ENCODE assay signal across 8 mouse cellular contexts in genomic region chr12:32953066-32953465, GRCm38 (mm10). TPM values are rescaled to one million over a fixed set of nuclear protein-coding genes. Genes with fewer than 3 reads are reported as not detected.
DNase-seq lines count a peak whose midpoint lies in the region; ATAC-seq lines count a peak whose summit lies in the region.

No protein-coding gene starts in this region.

- no peak for ATAC-seq in erythroblast, adult 5-6 weeks (replicated peaks; ENCODE audit: low FRiP score, poor library complexity, severe bottlenecking)
- ATAC-seq in forebrain, embryonic 13.5 days, result no peak
- ATAC-seq in liver, embryonic 13.5 days (ENCODE audit: low read depth), result no peak
- no peak for ATAC-seq in granulocyte monocyte progenitor cell, adult 5-6 weeks (replicated peaks; ENCODE audit: poor library complexity, severe bottlenecking)

- DNase-seq in 3T3-L1 (ENCODE audit: low read depth, low spot score), result peak; percentile 12
- DNase-seq in liver, embryonic 13.5 days, result no peak
- DNase-seq in right cerebral cortex, postnatal 14 days, result no peak
- no peak for DNase-seq in right cerebral cortex, adult 2 months (ENCODE audit: low spot score in 2 of 2)

- H3K4me3 ChIP-seq in erythroblast, embryonic 14.5 days (replicated peaks), result peak overlapping the region; percentile 91
- H3K4me3 ChIP-seq in forebrain, embryonic 13.5 days, result peak overlapping the region; percentile 77
- H3K4me3 ChIP-seq in liver, embryonic 13.5 days (replicated peaks), result peak overlapping the region; percentile 79

- peak overlapping the region; percentile 85 for H3K9ac ChIP-seq in forebrain, embryonic 13.5 days
- peak overlapping the region; percentile 82 for H3K9ac ChIP-seq in liver, embryonic 13.5 days

- WGBS in forebrain, embryonic 13.5 days, result 19% methylated on average over 6 of the region's 6 CpGs
- 7% methylated on average over 6 of the region's 6 CpGs for WGBS in liver, embryonic 13.5 days (ENCODE audit: insufficient replicate concordance)

- H3K27me3 ChIP-seq in erythroblast, embryonic 14.5 days (ENCODE audit: control insufficient read depth), result no peaks in the 10 kb centered on the region
- no peaks in the 10 kb centered on the region for H3K27me3 ChIP-seq in forebrain, embryonic 13.5 days
- no peaks in the 10 kb centered on the region for H3K27me3 ChIP-seq in liver, embryonic 13.5 days

- H3K4me1 ChIP-seq in erythroblast, embryonic 14.5 days (ENCODE audit: control insufficient read depth), result peaks cover 33% of the 10 kb centered on the region
- H3K4me1 ChIP-seq in forebrain, embryonic 13.5 days, result peaks cover 25% of the 10 kb centered on the region
- H3K4me1 ChIP-seq in liver, embryonic 13.5 days (replicated peaks), result peaks cover 39% of the 10 kb centered on the region

- H3K27ac ChIP-seq in forebrain, embryonic 13.5 days, result peak overlapping the region; percentile 96
- peak overlapping the region; percentile 95 for H3K27ac ChIP-seq in liver, embryonic 13.5 days

- no peaks in the 10 kb centered on the region for H3K9me3 ChIP-seq in erythroblast, embryonic 14.5 days (ENCODE audit: control insufficient read depth, low read length)
- no peaks in the 10 kb centered on the region for H3K9me3 ChIP-seq in forebrain, embryonic 13.5 days (replicated peaks)
- no peaks in the 10 kb centered on the region for H3K9me3 ChIP-seq in liver, embryonic 13.5 days (replicated peaks)

- H3K4me2 ChIP-seq in forebrain, embryonic 13.5 days, result peak overlapping the region; percentile 69
- H3K4me2 ChIP-seq in liver, embryonic 13.5 days, result peak overlapping the region; percentile 94

- H3K36me3 ChIP-seq in erythroblast, embryonic 14.5 days (ENCODE audit: control insufficient read depth), result no peaks in the 10 kb centered on the region
- H3K36me3 ChIP-seq in forebrain, embryonic 13.5 days (ENCODE audit: poor library complexity, severe bottlenecking), result no peaks in the 10 kb centered on the region
- no peaks in the 10 kb centered on the region for H3K36me3 ChIP-seq in liver, embryonic 13.5 days

RNA-seq across cellular contexts. Expression of gene Sypl, which starts 0.6 kb away (rescaled TPM):
- 0.03 and 0.20 TPM in 2 replicates for polyA plus RNA-seq in erythroblast, embryonic 14.5 days (2012)
- total RNA-seq in erythroblast, adult 5-6 weeks (2015; ENCODE audit: low replicate concordance), result 34.6 and 44.3 TPM in 2 replicates
- 10.3 and 17.8 TPM in 2 replicates for total RNA-seq in erythroblast, adult 5-6 weeks (2017; ENCODE audit: low replicate concordance)
- polyA plus RNA-seq in forebrain, embryonic 13.5 days (2015; fragmentation: Nextera tagmentation; extraction: Ambion mirVana), result 41.1 and 41.2 TPM in 2 replicates
- polyA plus RNA-seq in liver, embryonic 13.5 days (2015; fragmentation: Nextera tagmentation; extraction: Ambion mirVana), result 42.4 and 54.7 TPM in 2 replicates
- total RNA-seq in granulocyte monocyte progenitor cell, adult 5-6 weeks (2014; fragmentation: Nextera tagmentation), result 115 and 136 TPM in 2 replicates
- 78.7 and 79.8 TPM in 2 replicates for total RNA-seq in granulocyte monocyte progenitor cell, adult 5-6 weeks (2017)

Comparison
In these comparisons a context has a peak if more than half of its experiments do, and no peak if none do; other contexts are left out.
1. RNA of gene Sypl, which starts 0.6 kb away (polyA plus RNA-seq): 42.4 to 54.7 TPM in liver, embryonic 13.5 days and 41.1 to 41.2 TPM in forebrain, embryonic 13.5 days; 0.03 to 0.20 TPM in erythroblast, embryonic 14.5 days; every median in the first group is over 10 times any median in the second.
2. Peak in every context shown above with its lines, with median percentiles within 50 percentile points of each other: H3K4me3 ChIP-seq.